Mouse (Mus musculus) forebrain, postnatal 0 days (tissue): ENCODE results near the gene Elf1. TPM values are rescaled to one million over a fixed set of nuclear protein-coding genes. Genes with fewer than 3 reads are reported as not detected.
"Not testable (repeated sequence)": the region's sequence is repeated elsewhere in the genome, so short reads cannot be mapped to it uniquely, and the experiment has no call there.

Source experiments
- ATAC-seq: fragments of 200-750 bp; cut with Nextera tagmentation; 2 replicates; pipeline ENCODE4 v1.8.0; 2017; ENCODE audit warnings: mild to moderate bottlenecking, moderate library complexity
- DNase-seq: peaks from one replicate; pipeline ENCODE4 v3.0.0-alpha.2; 2015
- H3K27ac ChIP-seq: fragments of 300-500 bp; sonication (generic); 2 replicates; pipeline ENCODE4 v1.5.1; 2014; ENCODE audit warnings: low read depth, mild to moderate bottlenecking, antibody characterized with exemption, low read length, moderate library complexity, mixed read lengths
- H3K27me3 ChIP-seq: fragments of 300-500 bp; sonication (generic); 2 replicates; pipeline ENCODE4 v1.6.1; 2014; ENCODE audit warnings: mild to moderate bottlenecking, low read length, mixed read lengths; ENCODE audit not compliant: insufficient read depth
- H3K36me3 ChIP-seq: fragments of 300-500 bp; sonication (generic); 2 replicates; pipeline ENCODE4 v1.6.1; 2014; ENCODE audit warnings: mild to moderate bottlenecking, moderate library complexity; ENCODE audit not compliant: insufficient read depth
- H3K4me1 ChIP-seq: fragments of 300-500 bp; sonication (generic); 2 replicates; pipeline ENCODE4 v1.6.1; 2014; ENCODE audit warnings: antibody characterized with exemption; ENCODE audit not compliant: insufficient read depth
- H3K4me2 ChIP-seq: fragments of 300-500 bp; sonication (generic); 2 replicates; pipeline ENCODE4 v1.6.1; 2014; ENCODE audit warnings: low read depth, mild to moderate bottlenecking, moderate library complexity
- H3K4me3 ChIP-seq: fragments of 300-500 bp; sonication (generic); 2 replicates; pipeline ENCODE4 v1.5.1; 2014; ENCODE audit warnings: low read depth, low read length, mixed read lengths
- H3K9ac ChIP-seq: fragments of 300-500 bp; sonication (generic); 2 replicates; pipeline ENCODE4 v1.6.1; 2014; ENCODE audit warnings: mild to moderate bottlenecking
- H3K9me3 ChIP-seq: fragments of 300-500 bp; sonication (generic); 2 replicates; pipeline ENCODE4 v1.6.1; 2016; ENCODE audit warnings: low read length
- CTCF ChIP-seq: sonication (generic); IDR thresholded peaks from 2 replicates; pipeline ENCODE4 v1.5.1; 2016; ENCODE audit warnings: antibody characterized with exemption, control low read depth, low read depth
- WGBS: fragments of 180-500 bp; shearing (Covaris S2); extraction: QIAGEN DNeasy Blood & Tissue Kit; methylation state at CpG from one replicate; pipeline ENCODE4 v1.1.7; 2014; 5-methylcytosine and 5-hydroxymethylcytosine counted together
- polyA plus RNA-seq: library from polyadenylated mRNA; unstranded; fragments of >200 nt; fragmentation: Nextera tagmentation; extraction: Ambion mirVana; gene quantifications from 2 replicates; pipeline ENCODE4 v1.2.1, GENCODE M21; 2015
- total RNA-seq: library from RNA; depleted of rRNA; stranded (reverse); fragments of >200 nt; gene quantifications from 2 replicates; pipeline ENCODE4 v1.2.3, GENCODE M21; 2014

The Elf1 gene
- total and polyA plus RNA-seq, 2 experiments from 2014 or later, result 2.3 to 8.9 TPM

DNA sequence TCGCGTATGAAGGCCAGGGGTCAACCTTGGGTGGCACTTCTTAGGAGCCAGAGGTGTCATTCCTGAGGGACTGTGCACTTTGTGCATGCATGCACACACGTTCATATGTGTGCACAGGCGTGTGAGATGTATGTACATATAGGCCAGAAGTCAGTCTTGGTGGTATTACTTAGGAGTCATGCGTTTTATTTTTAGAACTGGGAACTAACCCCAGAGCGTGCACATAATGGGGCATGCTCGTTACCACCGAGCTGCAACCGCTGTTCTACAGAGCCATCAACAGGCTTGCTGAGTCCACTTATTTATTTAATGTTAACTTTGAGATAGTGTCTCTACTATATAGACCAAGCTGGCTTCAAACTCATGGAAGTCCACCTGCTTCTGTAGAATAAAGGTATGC is 41.4 kb downstream of the Elf1 start:
- no peaks in the 10 kb centered on the region for H3K36me3 ChIP-seq
- WGBS, result 81% methylated on average over 9 of the region's 9 CpGs
- DNase-seq (no peak), ATAC-seq (no peak)
- no peak overlapping the region for H3K27ac ChIP-seq
- H3K9me3 ChIP-seq, result no peaks in the 10 kb centered on the region
- no peak overlapping the region for H3K4me2 ChIP-seq
- no peak overlapping the region for H3K4me3 ChIP-seq
- H3K27me3 ChIP-seq, result no peaks in the 10 kb centered on the region
- no peak overlapping the region for H3K9ac ChIP-seq
- no peaks in the 10 kb centered on the region for H3K4me1 ChIP-seq
- TF ChIP-seq CTCF, result no peak

DNA sequence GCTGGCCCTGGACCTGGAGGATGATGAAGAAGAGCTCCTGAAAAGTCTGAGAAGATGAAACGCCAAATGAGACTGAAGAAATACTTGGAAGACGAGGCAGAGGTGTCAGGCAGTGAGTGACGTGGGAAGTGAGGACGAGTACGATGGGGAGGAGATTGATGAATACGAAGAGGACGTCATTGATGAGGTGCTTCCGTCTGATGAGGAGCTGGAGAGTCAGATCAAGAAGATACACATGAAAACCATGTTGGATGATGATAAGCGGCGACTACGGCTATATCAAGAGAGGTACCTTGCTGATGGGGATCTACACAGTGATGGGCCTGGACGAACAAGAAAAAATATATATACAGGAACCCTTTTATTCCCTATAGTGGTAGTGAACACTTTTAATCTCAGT is 45.1 kb downstream of the Elf1 start:
- not testable (repeated sequence) for H3K9ac ChIP-seq, H3K27ac ChIP-seq, H3K36me3 ChIP-seq, H3K4me3 ChIP-seq, H3K27me3 ChIP-seq, ATAC-seq, H3K4me1 ChIP-seq, H3K4me2 ChIP-seq, H3K9me3 ChIP-seq, DNase-seq
- WGBS, result 93% methylated on average over 12 of the region's 12 CpGs

DNA sequence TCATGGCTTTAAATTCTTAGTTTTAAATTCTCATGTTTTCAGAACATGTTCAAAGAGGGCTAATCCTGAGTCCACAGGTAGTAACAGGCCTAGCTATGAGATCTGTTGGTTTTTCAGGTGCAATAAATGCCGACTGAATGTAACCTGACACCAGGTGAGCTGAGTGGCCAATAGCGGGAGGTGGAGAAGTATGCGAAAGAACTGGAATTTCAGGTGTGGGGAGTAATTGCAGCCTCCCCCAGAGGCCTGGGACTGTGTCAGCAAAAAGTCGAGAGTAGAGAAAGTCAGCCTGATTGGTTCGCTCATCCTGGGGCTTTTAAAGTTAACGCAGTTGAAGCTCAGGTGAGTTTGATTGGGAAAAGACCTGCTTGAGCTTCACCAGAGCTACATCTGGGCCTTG is 46.7 kb downstream of the Elf1 start:
- H3K27me3 ChIP-seq, result no peaks in the 10 kb centered on the region
- H3K4me3 ChIP-seq, result no peak overlapping the region
- H3K36me3 ChIP-seq, result no peaks in the 10 kb centered on the region
- no peak for ATAC-seq
- H3K27ac ChIP-seq, result no peak overlapping the region
- TF ChIP-seq CTCF, result no peak
- H3K9ac ChIP-seq, result no peak overlapping the region
- no peak for DNase-seq
- H3K4me1 ChIP-seq, result no peaks in the 10 kb centered on the region
- H3K9me3 ChIP-seq, result no peaks in the 10 kb centered on the region
- WGBS, result 70% methylated on average over 6 of the region's 6 CpGs
- no peak overlapping the region for H3K4me2 ChIP-seq

DNA sequence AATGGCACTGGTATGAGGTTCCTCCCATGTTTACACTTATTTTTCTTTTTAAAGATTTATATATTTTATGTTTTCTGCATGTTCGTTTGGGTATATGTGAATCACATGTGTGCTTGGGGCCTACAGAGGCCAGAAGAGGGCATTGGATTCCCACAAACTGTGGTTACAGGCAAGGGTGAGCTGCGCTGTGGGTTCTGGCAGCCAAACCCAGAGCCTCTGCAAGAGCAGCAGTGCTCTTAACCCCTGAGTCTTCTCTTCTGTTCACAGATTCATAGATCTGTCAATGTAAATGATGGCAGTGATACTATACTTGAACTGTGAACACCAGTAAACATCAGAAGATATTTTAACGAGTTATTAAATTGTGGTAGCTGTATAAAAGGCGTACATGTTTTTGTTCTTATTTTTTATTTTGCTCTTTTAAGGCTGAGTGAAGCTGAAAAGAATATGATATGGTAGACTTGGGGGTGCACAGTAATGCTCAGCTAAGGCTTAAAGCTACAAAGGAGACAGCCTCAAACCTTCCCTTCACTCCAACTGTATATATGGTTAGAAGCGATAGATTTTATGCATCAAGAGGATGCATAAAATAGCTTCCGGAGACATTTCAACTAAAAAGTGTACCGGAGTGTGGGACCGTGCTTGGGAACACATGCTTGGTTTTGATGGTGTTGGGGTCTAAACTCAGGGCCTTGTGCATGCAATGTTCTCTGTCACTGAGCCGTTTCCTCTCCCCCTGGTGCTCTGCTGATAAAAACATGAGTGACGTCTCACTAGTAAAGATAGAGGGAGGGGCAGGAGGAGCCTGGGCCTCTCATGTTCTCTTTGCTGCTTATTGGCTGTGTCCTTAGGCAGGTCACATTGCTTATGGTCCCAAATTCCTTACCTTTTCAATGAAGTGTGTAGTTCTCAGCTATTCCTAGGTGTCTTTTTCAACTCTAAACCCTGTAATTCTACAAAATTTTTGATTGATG is 48.9 kb downstream of the Elf1 start:
- Histone ChIP-seq H3K9ac (no peak overlapping the region), H3K4me3 (no peak overlapping the region), H3K27me3 (no peaks in the 10 kb centered on the region), H3K4me2 (no peak overlapping the region), H3K36me3 (no peaks in the 10 kb centered on the region), H3K4me1 (no peaks in the 10 kb centered on the region), H3K9me3 (no peaks in the 10 kb centered on the region), H3K27ac (no peak overlapping the region)
- DNase-seq (no peak), ATAC-seq (no peak)
- TF ChIP-seq CTCF, result no peak
- WGBS, result 83% methylated on average over 10 of the region's 10 CpGs

DNA sequence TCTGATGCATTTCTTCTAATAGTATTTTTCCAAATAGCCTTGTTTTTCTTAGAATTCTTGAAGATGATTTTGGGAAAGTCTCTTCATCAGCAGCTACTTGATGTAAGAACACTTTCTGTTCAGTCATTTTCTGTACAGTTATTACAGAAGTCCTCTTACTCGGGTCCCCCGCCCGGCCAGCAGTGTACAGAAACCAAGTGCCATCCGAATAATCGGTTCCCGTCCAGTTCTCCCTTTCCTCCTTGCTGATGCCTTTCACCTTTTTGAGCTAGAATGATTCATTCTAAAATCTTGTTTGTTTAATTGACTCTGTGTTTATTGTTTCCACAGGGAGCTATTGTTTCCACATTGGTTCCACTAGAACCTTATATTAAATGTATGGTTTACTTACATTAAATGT is 49.8 kb downstream of the Elf1 start:
- ATAC-seq, result no peak

DNA sequence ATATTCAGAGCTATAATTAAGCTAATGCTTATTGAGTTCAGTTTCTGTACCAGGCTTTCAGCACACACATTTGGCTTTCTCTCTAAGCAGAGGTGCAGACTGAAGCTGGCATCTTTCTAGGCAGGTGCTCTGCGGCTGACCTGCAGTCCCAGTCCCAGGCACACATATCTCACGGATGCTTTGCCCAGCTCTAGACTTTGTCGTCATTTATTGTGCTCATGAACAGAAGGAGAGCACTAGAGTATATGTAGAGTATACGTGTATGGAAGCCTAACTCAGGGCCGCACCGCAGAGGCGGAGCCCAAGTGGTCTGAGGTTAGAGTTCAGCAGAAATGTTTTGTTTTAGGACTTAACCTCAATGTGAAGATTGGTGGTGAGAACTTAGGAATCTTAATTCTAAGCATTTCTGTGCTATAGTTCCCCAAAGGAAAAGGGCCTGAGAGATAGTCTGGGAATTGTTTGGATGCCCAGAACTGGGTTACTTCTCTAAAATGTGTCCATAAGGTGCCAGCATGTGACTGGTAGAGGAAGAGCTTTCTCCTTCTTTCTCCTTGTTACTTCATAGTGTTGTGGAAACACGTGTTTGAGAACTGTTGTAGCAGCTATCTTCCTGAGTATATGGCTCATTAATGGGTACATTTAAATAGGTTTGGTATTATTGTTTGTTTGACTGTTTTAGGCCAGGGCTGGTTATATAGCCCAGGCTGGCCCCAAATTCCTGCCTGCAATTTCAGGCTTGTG is 51.2 kb downstream of the Elf1 start:
- DNase-seq, result no peak
- Histone ChIP-seq H3K4me2 (no peak overlapping the region), H3K36me3 (no peaks in the 10 kb centered on the region), H3K9me3 (no peaks in the 10 kb centered on the region), H3K9ac (no peak overlapping the region), H3K27me3 (no peaks in the 10 kb centered on the region), H3K4me1 (no peaks in the 10 kb centered on the region), H3K4me3 (no peak overlapping the region), H3K27ac (no peak overlapping the region)
- TF ChIP-seq CTCF, result no peak
- 85% methylated on average over 8 of the region's 8 CpGs for WGBS
- no peak for ATAC-seq

More for the DNA sequence above, 49.8 kb downstream of the Elf1 start:
- Histone ChIP-seq H3K27ac (no peak overlapping the region), H3K27me3 (no peaks in the 10 kb centered on the region), H3K4me3 (no peak overlapping the region), H3K4me2 (no peak overlapping the region), H3K36me3 (no peaks in the 10 kb centered on the region), H3K4me1 (no peaks in the 10 kb centered on the region), H3K9me3 (no peaks in the 10 kb centered on the region), H3K9ac (no peak overlapping the region)
- TF ChIP-seq CTCF, result no peak
- WGBS, result 87% methylated on average over 6 of the region's 6 CpGs
- no peak for DNase-seq

DNA sequence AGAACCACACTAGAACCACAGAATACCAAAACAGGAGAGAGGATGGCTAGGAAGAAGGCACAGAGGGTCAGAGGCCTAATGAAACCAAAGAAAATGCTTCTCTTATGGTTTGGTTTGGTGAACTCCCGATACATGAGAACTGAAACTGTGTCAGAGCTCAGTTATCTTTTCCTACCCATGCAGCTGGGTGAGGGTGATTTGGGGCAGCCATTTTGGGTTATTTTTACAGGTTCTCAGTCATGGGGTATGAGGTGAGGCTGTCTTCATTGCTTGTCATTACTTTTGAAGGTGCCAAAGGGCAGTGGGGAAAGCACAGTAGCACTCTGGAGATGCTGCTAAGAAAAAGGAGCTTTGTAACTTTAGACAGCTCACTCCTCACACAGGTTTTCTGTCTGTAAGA is 52.4 kb downstream of the Elf1 start:
- no peak overlapping the region for H3K9ac ChIP-seq
- no peak for ATAC-seq
- no peak overlapping the region for H3K4me2 ChIP-seq
- H3K27ac ChIP-seq, result no peak overlapping the region
- DNase-seq, result no peak
- no peaks in the 10 kb centered on the region for H3K36me3 ChIP-seq
- no peak overlapping the region for H3K4me3 ChIP-seq
- no peaks in the 10 kb centered on the region for H3K4me1 ChIP-seq
- TF ChIP-seq CTCF, result no peak
- WGBS, result 94% methylated on average over 1 of the region's 1 CpGs
- no peaks in the 10 kb centered on the region for H3K27me3 ChIP-seq
- no peaks in the 10 kb centered on the region for H3K9me3 ChIP-seq
